Mouse (Mus musculus) megakaryocyte-erythroid progenitor cell, adult 5-6 weeks (primary cell): ENCODE measurements around the gene Unc5a. TPM values are rescaled to one million over a fixed set of nuclear protein-coding genes. Genes with fewer than 3 reads are reported as not detected.
A peak's percentile ranks its signal among the peaks of the same experiment; 100 is the strongest.

Source experiments
- ATAC-seq: replicated peaks from 2 replicates; pipeline ENCODE4 v1.8.0; 2016; ENCODE audit warnings: mild to moderate bottlenecking, inconsistent platforms; ENCODE audit not compliant: severe bottlenecking, poor library complexity, low FRiP score, low TSS enrichment
- total RNA-seq, 2 experiments: library from RNA; stranded (forward) in 1 of 2; stranded (reverse) in 1 of 2; fragments of 200-1000, 215-1000 nt in 1 of 2; fragments of >200 nt in 1 of 2; fragmentation: Nextera tagmentation in 1 of 2; gene quantifications; 2 replicates each; pipeline ENCODE4 v1.2.3; 2014 to 2017

Unc5a gene
- total RNA-seq, 2 experiments from 2014 or later, result 0.04 TPM; not detected in 1

DNA sequence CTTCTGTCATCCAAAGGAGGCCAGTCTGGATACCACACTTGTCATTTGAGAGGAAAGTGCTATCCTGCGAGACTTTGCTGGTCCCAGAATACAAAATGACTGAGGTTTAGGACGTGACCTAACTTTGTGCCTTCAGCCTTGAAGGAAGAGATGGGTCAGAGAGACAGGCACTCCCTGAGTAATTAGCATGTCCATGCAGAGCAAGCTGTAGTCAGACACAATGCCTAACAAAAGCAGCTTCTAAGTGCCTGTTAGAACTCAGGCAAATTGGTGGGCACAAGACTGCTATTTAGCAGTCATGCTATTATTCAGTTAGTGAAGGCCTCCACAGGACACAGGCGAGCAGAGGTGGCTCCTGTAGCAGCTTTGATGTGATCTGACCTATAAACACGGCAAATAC is 73.0 kb downstream of the Unc5a start:
- peak; percentile 29; the same call in 1 of the 2 replicates for ATAC-seq

DNA sequence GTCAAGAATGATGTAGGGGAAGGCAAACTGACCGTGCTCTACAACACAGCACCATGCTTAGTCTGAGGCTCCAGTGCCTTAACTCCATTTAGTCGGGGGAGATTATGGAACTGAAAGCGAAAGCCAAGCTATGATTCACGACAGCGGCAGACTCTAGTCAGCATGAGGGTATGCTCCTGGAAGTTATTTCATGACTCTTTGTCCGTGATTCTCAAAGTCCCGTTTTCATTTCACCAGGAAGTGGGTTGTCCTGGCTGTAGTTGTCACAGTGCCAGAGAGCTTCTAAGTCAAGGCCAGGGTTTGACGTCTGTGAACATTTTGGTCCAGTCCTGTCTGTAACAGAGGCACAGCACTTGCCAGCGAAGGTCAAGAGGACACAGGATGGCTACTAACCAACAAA is 73.5 kb downstream of the Unc5a start:
- peak; percentile 56; the same call in 1 of the 2 replicates for ATAC-seq

DNA sequence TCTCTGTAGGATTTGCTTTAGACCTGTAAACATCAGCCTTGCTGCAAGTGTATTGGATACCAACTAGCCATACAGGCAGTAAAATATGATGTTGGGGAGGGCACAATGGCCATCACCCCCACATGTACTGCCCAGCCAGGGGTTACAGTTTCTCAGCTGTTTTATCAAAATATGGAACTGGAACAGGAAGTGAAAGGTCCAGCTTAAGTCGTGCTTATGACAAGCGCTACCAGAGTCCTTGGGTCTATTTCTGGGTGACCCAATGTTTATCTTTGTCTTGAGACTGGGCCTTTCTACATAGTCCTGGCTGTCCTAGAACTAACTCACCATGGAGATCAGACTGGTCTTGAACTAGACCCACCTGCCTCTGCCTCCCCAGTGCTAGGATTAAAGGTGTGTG is 75.0 kb downstream of the Unc5a start:
- ATAC-seq, result no peak

DNA sequence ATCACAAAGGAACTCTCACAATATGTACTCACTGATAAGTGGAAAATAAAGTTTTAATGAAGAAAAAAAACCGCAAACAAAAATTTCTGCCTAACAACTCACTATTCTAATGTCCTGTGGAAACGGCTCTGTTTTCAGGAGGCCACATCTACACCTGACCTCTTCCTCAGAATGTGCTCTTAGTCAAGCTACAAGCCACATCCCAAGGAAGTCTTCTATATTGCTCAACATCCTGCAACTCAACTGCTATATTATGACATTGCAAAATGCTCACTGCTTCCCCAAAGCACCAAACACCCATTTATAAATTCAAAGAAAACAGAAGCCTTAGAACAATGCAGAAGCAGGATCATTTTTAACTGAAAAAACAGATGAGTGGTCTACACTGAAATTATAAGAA is 90.8 kb downstream of the Unc5a start:
- ATAC-seq, result no peak

DNA sequence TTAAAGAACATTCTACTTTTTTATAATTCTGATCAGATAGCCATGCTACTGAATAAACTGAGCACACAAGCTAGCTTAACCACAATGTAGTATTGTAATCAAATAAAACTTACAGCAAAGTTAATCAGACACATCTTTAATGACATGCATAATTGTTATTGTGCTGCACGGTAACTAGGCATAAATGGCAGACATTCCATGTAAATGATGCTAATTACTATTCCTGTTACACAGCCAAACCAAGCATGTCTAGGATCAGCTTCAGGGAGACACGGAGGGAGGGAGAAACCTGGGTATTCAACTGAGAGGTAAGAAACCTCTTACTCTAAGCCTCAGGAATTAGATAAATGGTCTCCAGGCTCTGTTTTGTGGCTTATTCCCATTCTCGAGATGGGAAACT is 98.5 kb downstream of the Unc5a start:
- ATAC-seq, result no peak

Other genes starting within 250 kb of the Unc5a start
- gene Cdhr2, start 247.9 kb upstream of the Unc5a start, total RNA-seq (2014; fragmentation: Nextera tagmentation), result not detected in 2 replicates
- gene Cdhr2, start 247.9 kb upstream of the Unc5a start, total RNA-seq (2017), result not detected in 2 replicates
- gene Gprin1, start 199.5 kb upstream of the Unc5a start, total RNA-seq (2014; fragmentation: Nextera tagmentation), result not detected in 2 replicates
- not detected in 2 replicates for gene Gprin1, start 199.5 kb upstream of the Unc5a start, total RNA-seq (2017)
- not detected in 2 replicates for gene Sncb, start 182.8 kb upstream of the Unc5a start, total RNA-seq (2014; fragmentation: Nextera tagmentation)
- gene Sncb, start 182.8 kb upstream of the Unc5a start, total RNA-seq (2017), result not detected in 2 replicates
- not detected in 2 replicates for gene Eif4e1b, start 165.4 kb upstream of the Unc5a start, total RNA-seq (2014; fragmentation: Nextera tagmentation)
- not detected in 2 replicates for gene Eif4e1b, start 165.4 kb upstream of the Unc5a start, total RNA-seq (2017)
- 1.3 TPM in 1 of 2 replicates, not detected in the other for gene Tspan17, start 160.0 kb upstream of the Unc5a start, total RNA-seq (2014; fragmentation: Nextera tagmentation)
- gene Tspan17, start 160.0 kb upstream of the Unc5a start, total RNA-seq (2017), result 4.1 TPM in 1 of 2 replicates, not detected in the other
- 2.6 TPM in 1 of 2 replicates, not detected in the other for gene Hk3, start 72.0 kb downstream of the Unc5a start, total RNA-seq (2014; fragmentation: Nextera tagmentation)
- 0.38 and 1.9 TPM in 2 replicates for gene Hk3, start 72.0 kb downstream of the Unc5a start, total RNA-seq (2017)
- gene Uimc1, start 150.9 kb downstream of the Unc5a start, total RNA-seq (2014; fragmentation: Nextera tagmentation), result 58.8 and 66.8 TPM in 2 replicates
- 61.2 and 68.1 TPM in 2 replicates for gene Uimc1, start 150.9 kb downstream of the Unc5a start, total RNA-seq (2017)
- gene Zfp346, start 155.9 kb downstream of the Unc5a start, total RNA-seq (2014; fragmentation: Nextera tagmentation), result 33.1 and 61.7 TPM in 2 replicates
- 6.7 and 24.8 TPM in 2 replicates for gene Zfp346, start 155.9 kb downstream of the Unc5a start, total RNA-seq (2017)
- gene Gm17617, start 184.1 kb downstream of the Unc5a start, total RNA-seq (2014; fragmentation: Nextera tagmentation), result not detected in 2 replicates
- gene Gm17617, start 184.1 kb downstream of the Unc5a start, total RNA-seq (2017), result not detected in 2 replicates
- not detected in 2 replicates for gene Fgfr4, start 203.2 kb downstream of the Unc5a start, total RNA-seq (2014; fragmentation: Nextera tagmentation)
- not detected in 2 replicates for gene Fgfr4, start 203.2 kb downstream of the Unc5a start, total RNA-seq (2017)